Mouse (Mus musculus) ES-E14 (cell line): ENCODE results near the gene Nup210.

Source experiments
- HCFC1 ChIP-seq: IDR thresholded peaks from 2 replicates; pipeline ENCODE4 v1.6.1; 2012; ENCODE audit warnings: low read length, inconsistent platforms, borderline replicate concordance; ENCODE audit not compliant: insufficient read depth
- MAFK ChIP-seq: IDR thresholded peaks from 2 replicates; pipeline ENCODE4 v1.6.1; 2014; ENCODE audit warnings: mild to moderate bottlenecking, low read depth, low read length, inconsistent platforms; ENCODE audit not compliant: insufficient read depth

DNA sequence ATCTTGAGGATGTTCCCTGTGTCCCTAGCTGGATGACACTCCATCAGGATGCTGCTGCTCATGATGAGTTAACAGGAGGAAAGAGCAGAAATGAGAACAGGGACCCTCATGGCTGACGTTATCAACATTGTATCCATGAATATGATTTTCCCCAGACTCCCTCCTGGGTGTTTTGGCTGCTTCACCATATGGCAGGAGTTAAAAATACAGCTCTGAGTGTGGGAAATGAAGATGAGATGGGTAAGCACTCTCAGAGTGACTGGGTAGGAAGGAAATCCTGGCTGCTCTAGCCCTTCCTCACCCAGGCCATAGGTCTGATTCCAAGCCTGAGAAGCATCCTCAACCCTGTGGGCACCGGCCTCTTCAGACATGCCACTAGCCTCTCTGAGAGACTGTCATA is 142.3 kb downstream of the Nup210 start:
- TF ChIP-seq HCFC1 = no peak
- no peak for TF ChIP-seq MAFK
